Mouse (Mus musculus): ENCODE results near the gene Nsun2. TPM values are rescaled to one million over a fixed set of nuclear protein-coding genes. Genes with fewer than 3 reads are reported as not detected.

Gene Nsun2
- polyA plus RNA-seq, 1 experiment from 2014 or later = 78.5 TPM

DNA sequence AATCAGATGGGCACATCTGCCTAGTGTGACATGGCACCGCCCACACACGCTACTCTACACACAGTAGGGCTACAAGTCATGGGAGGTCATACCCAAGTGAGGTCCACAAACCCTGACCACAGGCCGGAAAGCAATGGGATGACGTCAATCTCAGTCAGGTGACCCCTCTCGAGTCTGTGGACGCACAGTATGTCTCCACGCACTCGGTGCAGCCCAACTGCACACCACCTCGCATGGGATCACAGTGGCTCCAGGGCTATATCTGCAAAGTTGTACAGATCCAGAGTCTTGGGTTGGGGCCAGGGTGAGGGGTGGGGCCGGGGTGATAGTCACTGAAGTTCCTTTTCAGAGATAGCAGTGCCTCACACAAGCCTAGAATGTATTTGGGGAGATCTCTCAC, 139.0 kb downstream of the Nsun2 start:
- H3K4me1 ChIP-seq (ENCODE audit: control insufficient read depth, insufficient read depth, low read length) = no peaks in the 10 kb centered on the region
- WGBS (ENCODE audit: insufficient replicate concordance) = 86% methylated on average over 10 of the region's 10 CpGs
- H3K4me2 ChIP-seq = no peak overlapping the region
- peaks cover 4% of the 10 kb centered on the region; the same call in 1 of the 2 replicates for H3K9me3 ChIP-seq (replicated peaks; ENCODE audit: control insufficient read depth, low read length)
- H3K36me3 ChIP-seq (ENCODE audit: control insufficient read depth, insufficient read depth, low read length) = no peaks in the 10 kb centered on the region
- H3K9ac ChIP-seq (ENCODE audit: low read depth, low read length) = no peak overlapping the region
- no peaks in the 10 kb centered on the region for H3K27me3 ChIP-seq (ENCODE audit: control insufficient read depth, insufficient read depth, low read length)
- H3K4me3 ChIP-seq (ENCODE audit: low read depth, low read length) = no peak overlapping the region
- ATAC-seq (replicated peaks; ENCODE audit: insufficient number of reproducible peaks, low FRiP score, low TSS enrichment) = no peak; the same call in 1 of the 2 replicates
- no peak overlapping the region for H3K27ac ChIP-seq (ENCODE audit: low read depth, low read length)

DNA sequence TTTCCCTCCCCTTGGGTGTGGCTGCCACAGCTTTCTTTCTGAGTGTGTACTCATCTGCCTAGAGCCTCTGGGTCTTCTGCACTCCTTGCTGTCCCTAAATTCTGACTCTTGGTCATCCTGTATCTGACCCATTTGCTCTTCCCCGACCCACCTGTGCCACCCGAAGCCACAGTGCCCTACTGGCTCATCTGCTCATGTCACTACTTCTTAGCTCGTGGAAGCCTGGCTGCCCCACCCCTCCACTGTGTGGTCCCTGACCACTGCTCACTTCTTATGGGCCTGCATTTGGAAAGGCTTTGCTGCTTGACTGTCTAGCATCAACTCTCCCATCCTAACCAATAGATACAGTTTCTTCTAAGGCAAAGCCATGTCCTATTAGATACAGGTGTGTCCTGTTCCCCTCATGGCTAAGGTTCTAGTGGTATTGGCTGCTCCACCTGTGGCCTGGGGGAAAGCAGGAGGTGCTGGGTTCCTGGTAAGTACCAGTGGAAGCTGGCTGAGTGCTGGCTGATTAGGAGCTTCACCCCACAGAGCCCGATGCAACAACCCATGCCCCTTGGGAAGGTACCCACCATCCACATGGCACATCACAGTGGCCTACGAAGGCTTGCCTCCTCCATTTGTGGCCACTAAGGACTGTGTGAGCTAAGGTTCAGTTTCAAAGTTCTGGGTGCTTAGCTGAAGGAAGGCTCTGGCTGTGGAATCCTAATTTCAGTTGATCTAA, 139.8 kb downstream of the Nsun2 start:
- Histone ChIP-seq H3K27me3 (ENCODE audit: control insufficient read depth, insufficient read depth, low read length) (no peaks in the 10 kb centered on the region), H3K9me3 (replicated peaks; ENCODE audit: control insufficient read depth, low read length) (peaks cover 4% of the 10 kb centered on the region; the same call in 1 of the 2 replicates), H3K4me2 (no peak overlapping the region), H3K36me3 (ENCODE audit: control insufficient read depth, insufficient read depth, low read length) (no peaks in the 10 kb centered on the region), H3K4me1 (ENCODE audit: control insufficient read depth, insufficient read depth, low read length) (no peaks in the 10 kb centered on the region), H3K27ac (ENCODE audit: low read depth, low read length) (no peak overlapping the region), H3K9ac (ENCODE audit: low read depth, low read length) (no peak overlapping the region), H3K4me3 (ENCODE audit: low read depth, low read length) (no peak overlapping the region)
- ATAC-seq (replicated peaks; ENCODE audit: insufficient number of reproducible peaks, low FRiP score, low TSS enrichment) = no peak
- 78% methylated on average over 5 of the region's 5 CpGs for WGBS (ENCODE audit: insufficient replicate concordance)

DNA sequence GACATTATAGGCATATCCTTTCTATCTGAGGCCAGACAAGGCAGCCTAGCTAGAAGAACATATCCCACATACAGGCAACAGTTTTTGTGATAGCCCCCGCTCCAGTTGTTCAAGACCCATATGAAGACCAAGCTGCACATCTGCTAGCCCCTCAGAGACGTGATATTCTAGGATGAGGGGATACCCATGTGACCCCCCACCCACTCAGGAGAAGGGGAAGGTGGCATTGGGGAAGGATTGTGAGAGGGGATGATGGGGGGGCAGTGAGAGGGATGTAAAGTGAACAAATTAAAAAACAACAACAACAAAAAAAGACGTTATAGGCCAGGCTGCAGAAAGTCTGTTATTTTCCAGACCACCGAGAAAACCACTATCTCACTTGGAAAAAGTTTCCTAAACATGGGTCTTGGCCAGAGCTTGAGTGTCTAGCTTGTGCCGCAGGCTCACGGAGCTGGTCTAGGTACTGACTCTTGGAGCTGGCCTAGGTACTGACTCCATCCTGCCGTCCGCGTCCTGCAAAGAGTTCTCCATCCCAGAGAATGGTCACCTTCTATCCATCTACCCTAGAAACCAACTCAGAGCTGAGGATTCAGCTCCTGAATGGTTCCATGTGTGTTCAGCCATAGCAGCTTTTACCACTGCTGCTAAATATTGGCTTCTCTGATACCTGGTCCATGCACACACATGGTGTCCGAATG, 140.5 kb downstream of the Nsun2 start:
- no peak for ATAC-seq (replicated peaks; ENCODE audit: insufficient number of reproducible peaks, low FRiP score, low TSS enrichment)
- Histone ChIP-seq H3K4me3 (ENCODE audit: low read depth, low read length) (no peak overlapping the region), H3K27me3 (ENCODE audit: control insufficient read depth, insufficient read depth, low read length) (no peaks in the 10 kb centered on the region), H3K9me3 (replicated peaks; ENCODE audit: control insufficient read depth, low read length) (peaks cover 4% of the 10 kb centered on the region; the same call in 1 of the 2 replicates), H3K27ac (ENCODE audit: low read depth, low read length) (no peak overlapping the region), H3K4me2 (no peak overlapping the region), H3K9ac (ENCODE audit: low read depth, low read length) (no peak overlapping the region), H3K4me1 (ENCODE audit: control insufficient read depth, insufficient read depth, low read length) (no peaks in the 10 kb centered on the region), H3K36me3 (ENCODE audit: control insufficient read depth, insufficient read depth, low read length) (no peaks in the 10 kb centered on the region)
- 39% methylated on average over 10 of the region's 10 CpGs for WGBS (ENCODE audit: insufficient replicate concordance)

Other genes with a start within 250 kb of the Nsun2 start
- 4.7 and 5.1 TPM in 2 replicates for gene Tent4a, start 871 bp downstream of the Nsun2 start, polyA plus RNA-seq (2014; fragmentation: Nextera tagmentation; extraction: Ambion mirVana)
- 6.3 and 8.3 TPM in 2 replicates for gene Srd5a1, start 77.7 kb downstream of the Nsun2 start, polyA plus RNA-seq (2014; fragmentation: Nextera tagmentation; extraction: Ambion mirVana)
- gene Ube2ql1, start 206.1 kb downstream of the Nsun2 start, polyA plus RNA-seq (2014; fragmentation: Nextera tagmentation; extraction: Ambion mirVana) = 1.4 and 1.7 TPM in 2 replicates